Mouse (Mus musculus) WW6 (cell line): ENCODE data around the gene Lman1l.

Experiments used
- DNase-seq: peaks from one replicate; pipeline ENCODE4 v3.0.0-alpha.2; 2013; ENCODE audit warnings: low read depth, low spot score

Gene Lman1l

GRCm38 (mm10) chr9:57584991-57585390, 35.6 kb downstream of the Lman1l start:
- no peak for DNase-seq

GRCm38 (mm10) chr9:57577144-57577849, 43.3 kb downstream of the Lman1l start:
- DNase-seq = no peak

- no peak for DNase-seq
These were observed 45.0 kb downstream of the Lman1l start for GRCm38 (mm10) chr9:57575577-57575976.

GRCm38 (mm10) chr9:57574397-57574796, 46.2 kb downstream of the Lman1l start:
- no peak for DNase-seq

GRCm38 (mm10) chr9:57568500-57568899, 52.1 kb downstream of the Lman1l start:
- no peak for DNase-seq

GRCm38 (mm10) chr9:57566846-57567245, 53.7 kb downstream of the Lman1l start:
- peak; percentile 40 for DNase-seq

- DNase-seq = no peak
These were observed 54.8 kb downstream of the Lman1l start for GRCm38 (mm10) chr9:57565741-57566221.

- no peak for DNase-seq
These were observed 56.0 kb downstream of the Lman1l start for GRCm38 (mm10) chr9:57564609-57565008.

- no peak for DNase-seq
These were observed 57.6 kb downstream of the Lman1l start for GRCm38 (mm10) chr9:57562896-57563372.

GRCm38 (mm10) chr9:57561711-57562099, 58.9 kb downstream of the Lman1l start:
- no peak for DNase-seq

GRCm38 (mm10) chr9:57560861-57561710, 59.5 kb downstream of the Lman1l start, which contains the start of gene Scamp2:
Gene Scamp2, plus strand, starts transcription at chr9:57560943.
- peak; percentile 75 for DNase-seq

- DNase-seq = no peak
These were observed 60.3 kb downstream of the Lman1l start for GRCm38 (mm10) chr9:57560263-57560662.

GRCm38 (mm10) chr9:57559568-57559967, 61.0 kb downstream of the Lman1l start:
- DNase-seq = no peak

GRCm38 (mm10) chr9:57558625-57559024, 61.9 kb downstream of the Lman1l start:
- no peak for DNase-seq

GRCm38 (mm10) chr9:57557215-57557614, 63.4 kb downstream of the Lman1l start:
- no peak for DNase-seq
